Mouse (Mus musculus) G1E (cell line): ENCODE results near the gene Mas1. TPM values are rescaled to one million over a fixed set of nuclear protein-coding genes. Genes with fewer than 3 reads are reported as not detected.

Experiments
- ATAC-seq: 2 replicates; pipeline ENCODE4 v1.8.0; 2016; ENCODE audit warnings: mild to moderate bottlenecking; ENCODE audit not compliant: insufficient number of reproducible peaks, poor library complexity, low FRiP score, severe bottlenecking; ENCODE audit errors: extremely low read depth
- DNase-seq: peaks from one replicate; pipeline ENCODE4 v3.0.0; 2012; ENCODE audit warnings: low spot score
- H3K27me3 ChIP-seq: 2 replicates; pipeline ENCODE4 v1.6.1; 2012; ENCODE audit warnings: mild to moderate bottlenecking, low read length, inconsistent platforms; ENCODE audit not compliant: insufficient read depth
- H3K36me3 ChIP-seq: replicated peaks from 2 replicates; pipeline ENCODE3; 2012; ENCODE audit warnings: mild to moderate bottlenecking, inconsistent platforms
- H3K4me1 ChIP-seq: 2 replicates; pipeline ENCODE4 v1.6.1; 2012; ENCODE audit warnings: low read depth, low read length, inconsistent platforms, mixed read lengths; ENCODE audit not compliant: insufficient read depth
- H3K4me3 ChIP-seq: 2 replicates; pipeline ENCODE4 v1.5.1; 2012; ENCODE audit warnings: low read depth, mild to moderate bottlenecking, inconsistent platforms, low read length, moderate library complexity, mixed read lengths
- H3K9me3 ChIP-seq: replicated peaks from 2 replicates; pipeline ENCODE4 v1.6.1; 2012; ENCODE audit warnings: inconsistent platforms
- CTCF ChIP-seq: IDR thresholded peaks from 2 replicates; pipeline ENCODE4 v1.5.1; 2012; ENCODE audit warnings: low read depth, low read length, inconsistent platforms, mixed read lengths
- GATA1 ChIP-seq: IDR thresholded peaks from 2 replicates; pipeline ENCODE4 v1.6.1; 2012; ENCODE audit warnings: borderline replicate concordance, low read length, inconsistent platforms, mixed read lengths
- GATA2 ChIP-seq: IDR thresholded peaks from 2 replicates; pipeline ENCODE4 v1.6.1; 2012; ENCODE audit warnings: low read depth, low read length, inconsistent platforms, borderline replicate concordance
- POLR2AphosphoS5 ChIP-seq: IDR thresholded peaks from 2 replicates; pipeline ENCODE4 v1.6.1; 2012; ENCODE audit warnings: low read depth, low read length, inconsistent platforms; ENCODE audit not compliant: insufficient replicate concordance
- TAL1 ChIP-seq: conservative IDR thresholded peaks from 2 replicates; pipeline ENCODE4 v1.6.1; 2012; ENCODE audit warnings: low read depth, low read length, inconsistent platforms, mixed read lengths
- polyA plus RNA-seq: library from polyadenylated mRNA; stranded (reverse); fragments of >175 nt; gene quantifications from 2 replicates; pipeline ENCODE4 v1.2.3, GENCODE M21; 2012
- total RNA-seq, 2 experiments: library from RNA; stranded (forward) in 1 of 2; stranded (reverse) in 1 of 2; fragments of 200-1000 nt in 1 of 2; fragments of >200 nt in 1 of 2; fragmentation: Nextera tagmentation in 1 of 2; gene quantifications; 2 replicates each; pipeline ENCODE4 v1.2.3; 2014 to 2017

The Mas1 gene
- total and polyA plus RNA-seq, 3 experiments, result not detected

- peaks cover 42% of the 10 kb centered on the region for H3K36me3 ChIP-seq
- H3K4me1 ChIP-seq, result peaks cover 39% of the 10 kb centered on the region
- no peaks in the 10 kb centered on the region for H3K27me3 ChIP-seq
- H3K9me3 ChIP-seq, result no peaks in the 10 kb centered on the region
- ATAC-seq (no peak), DNase-seq (no peak)
- H3K4me3 ChIP-seq, result no peak overlapping the region
- TF ChIP-seq GATA2 (no peak), GATA1 (no peak), POLR2AphosphoS5 (no peak), CTCF (no peak), TAL1 (no peak)
These were observed 68.3 kb downstream of the Mas1 start for GRCm38 (mm10) chr17:12799368-12800275.

DNA sequence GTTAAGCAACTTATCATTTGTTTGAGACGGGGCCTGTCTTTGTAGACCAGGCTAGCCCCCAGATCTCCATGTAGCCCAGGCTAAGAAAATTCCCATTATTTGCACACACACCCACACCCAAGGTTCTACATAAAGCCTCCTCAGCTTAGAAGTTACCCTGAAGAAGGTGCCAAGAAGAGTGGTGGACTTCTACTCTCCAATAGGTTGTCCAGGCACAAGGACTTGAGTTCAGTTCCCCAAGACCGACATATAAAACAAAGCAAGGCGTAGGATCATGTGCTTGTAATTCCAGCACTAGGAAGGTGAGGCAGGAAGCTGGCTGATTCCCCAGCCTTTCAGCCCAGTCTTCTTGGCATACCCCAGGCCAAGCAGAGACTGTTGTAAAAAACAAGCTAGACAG lies 69.4 kb downstream of the Mas1 start:
- no peaks in the 10 kb centered on the region for H3K9me3 ChIP-seq

DNA sequence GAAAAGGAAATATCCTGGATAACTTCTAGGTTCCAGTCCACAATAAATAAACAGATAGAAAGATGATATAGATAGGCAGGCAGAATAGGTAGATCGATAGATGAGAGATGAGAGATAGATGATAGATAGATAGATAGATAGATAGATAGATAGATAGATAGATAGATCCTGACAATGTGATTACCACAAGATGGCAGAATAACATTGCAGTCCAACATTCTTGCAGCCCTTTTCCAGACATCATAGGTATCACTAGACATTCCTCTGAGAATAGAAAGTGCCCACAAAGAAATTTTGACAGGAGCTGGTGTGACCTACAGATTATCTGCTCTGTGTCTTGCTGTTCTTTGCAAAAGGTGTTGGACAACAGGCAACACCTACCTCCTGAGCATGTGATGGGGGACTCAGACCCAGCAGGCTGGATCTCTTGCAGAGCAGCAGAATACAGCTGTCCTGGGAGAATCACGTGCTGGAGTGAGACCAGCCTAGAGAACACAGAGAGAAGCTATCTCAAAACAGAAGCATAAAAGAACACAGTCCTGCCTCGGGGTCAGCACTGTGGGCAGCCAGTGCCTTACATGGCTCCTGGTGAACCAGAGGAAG lies 70.4 kb downstream of the Mas1 start:
- no peak for TF ChIP-seq GATA2
- no peak for TF ChIP-seq CTCF
- no peak for TF ChIP-seq TAL1
- no peak for TF ChIP-seq GATA1
- TF ChIP-seq POLR2AphosphoS5, result no peak
- H3K9me3 ChIP-seq, result no peaks in the 10 kb centered on the region
- no peak overlapping the region for H3K4me3 ChIP-seq
- H3K4me1 ChIP-seq, result peaks cover 58% of the 10 kb centered on the region
- peaks cover 56% of the 10 kb centered on the region for H3K36me3 ChIP-seq
- DNase-seq, result no peak
- ATAC-seq, result no peak
- no peaks in the 10 kb centered on the region for H3K27me3 ChIP-seq

More for the DNA sequence above, 69.4 kb downstream of the Mas1 start:
- Histone ChIP-seq H3K4me1 (peaks cover 49% of the 10 kb centered on the region), H3K36me3 (peaks cover 52% of the 10 kb centered on the region), H3K4me3 (no peak overlapping the region), H3K27me3 (no peaks in the 10 kb centered on the region)
- ATAC-seq (no peak), DNase-seq (no peak)
- no peak for TF ChIP-seq POLR2AphosphoS5
- TF ChIP-seq TAL1, result no peak

DNA sequence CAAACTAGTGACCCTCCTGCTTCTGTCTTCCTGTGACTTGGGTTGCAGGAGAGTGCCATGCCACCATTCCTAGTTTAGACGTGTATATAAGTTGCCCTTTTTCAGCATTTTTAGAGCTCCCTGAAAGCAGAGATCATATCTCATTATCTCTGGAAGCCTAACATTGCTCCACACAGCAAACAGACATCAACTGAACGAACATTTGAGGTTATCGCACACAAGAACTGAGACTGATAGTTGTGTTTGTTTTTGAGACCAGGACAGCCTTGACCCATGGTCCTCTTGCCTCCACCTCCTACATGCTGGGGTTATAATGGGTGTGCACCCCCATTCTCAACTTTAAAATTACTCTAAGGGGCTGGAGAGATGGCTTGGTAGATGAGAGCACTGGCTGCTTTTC lies 71.3 kb downstream of the Mas1 start:
- TF ChIP-seq TAL1 (no peak), GATA1 (no peak), GATA2 (no peak), CTCF (no peak), POLR2AphosphoS5 (no peak)
- no peaks in the 10 kb centered on the region for H3K9me3 ChIP-seq
- peaks cover 52% of the 10 kb centered on the region for H3K36me3 ChIP-seq
- no peaks in the 10 kb centered on the region for H3K27me3 ChIP-seq
- DNase-seq, result no peak
- H3K4me3 ChIP-seq, result no peak overlapping the region
- peaks cover 66% of the 10 kb centered on the region for H3K4me1 ChIP-seq
- no peak; the same call in 1 of the 2 replicates for ATAC-seq

DNA sequence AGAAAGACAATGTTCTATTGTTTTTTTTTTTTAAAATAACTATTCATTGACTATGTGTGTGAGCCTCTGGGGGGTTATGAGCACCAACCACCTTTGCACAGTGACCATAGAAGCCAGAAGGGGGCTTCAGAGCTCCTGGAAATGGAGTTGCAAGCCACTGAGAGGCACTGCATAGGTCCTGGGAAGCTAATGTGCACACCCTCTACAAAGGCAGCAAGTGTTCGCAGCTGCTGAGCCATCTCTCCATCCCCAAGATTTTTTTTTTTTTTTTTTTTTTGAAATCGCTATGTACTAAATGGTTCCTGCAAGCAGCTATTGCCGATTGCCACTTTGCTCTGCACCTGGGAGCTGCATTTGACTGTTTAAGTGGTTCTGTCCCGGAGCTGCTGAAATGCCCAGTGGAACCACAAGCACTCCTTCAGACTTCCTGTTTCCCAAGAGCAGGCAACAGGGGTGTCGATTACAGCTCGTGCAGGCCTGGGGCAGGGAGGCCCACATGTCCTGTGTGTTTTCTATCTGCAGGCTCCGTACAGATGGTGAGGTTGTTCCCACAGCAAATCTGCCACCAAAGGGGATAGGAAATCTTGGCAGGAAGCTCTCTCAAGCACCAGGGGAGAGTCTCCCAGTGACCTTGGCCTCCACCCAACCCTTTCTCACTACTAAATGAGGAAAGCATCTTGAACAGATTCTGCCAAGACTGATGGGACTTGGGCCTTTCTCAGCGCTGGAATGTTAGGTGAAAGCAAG lies 74.1 kb downstream of the Mas1 start:
- Histone ChIP-seq H3K4me1 (peaks cover 81% of the 10 kb centered on the region), H3K4me3 (no peak overlapping the region), H3K27me3 (no peaks in the 10 kb centered on the region), H3K36me3 (peaks cover 59% of the 10 kb centered on the region), H3K9me3 (no peaks in the 10 kb centered on the region)
- no peak for DNase-seq
- TF ChIP-seq GATA1 (no peak), TAL1 (no peak), POLR2AphosphoS5 (no peak), CTCF (no peak), GATA2 (no peak)
- no peak for ATAC-seq
